Mouse (Mus musculus) neural tube, embryonic 14.5 days (tissue): ENCODE measurements at regions not wholly inside any gene's neighbourhood (a gene's known extent, or its start where the extent isn't known, plus 50 kb on each side); places are given as distances from the start of the nearest gene placed in this dataset.
A peak's percentile ranks its signal among the peaks of the same experiment; 100 is the strongest.

Experiments
- ATAC-seq: fragments of 200-750 bp; cut with Nextera tagmentation; 2 replicates; pipeline ENCODE4 v1.8.0; 2017; ENCODE audit warnings: low read depth, mild to moderate bottlenecking, moderate TSS enrichment, moderate library complexity
- H3K27ac ChIP-seq: fragments of 300-500 bp; sonication (generic); 2 replicates; pipeline ENCODE4 v1.5.1; 2014; ENCODE audit warnings: low read depth, mild to moderate bottlenecking, control low read depth, low read length, moderate library complexity, mixed read lengths
- H3K27me3 ChIP-seq: fragments of 300-500 bp; sonication (generic); 2 replicates; pipeline ENCODE4 v1.6.1; 2014; ENCODE audit warnings: low read length; ENCODE audit not compliant: control insufficient read depth, insufficient read depth
- H3K36me3 ChIP-seq: fragments of 300-500 bp; sonication (generic); 2 replicates; pipeline ENCODE4 v1.6.1; 2014; ENCODE audit warnings: low read length, mixed read lengths; ENCODE audit not compliant: control insufficient read depth, insufficient read depth
- H3K4me1 ChIP-seq: fragments of 300-500 bp; sonication (generic); 2 replicates; pipeline ENCODE4 v1.6.1; 2014; ENCODE audit warnings: low read length; ENCODE audit not compliant: control insufficient read depth, insufficient read depth
- H3K4me2 ChIP-seq: fragments of 300-500 bp; sonication (generic); 2 replicates; pipeline ENCODE4 v1.6.1; 2014; ENCODE audit warnings: mild to moderate bottlenecking, low read depth, low read length, control low read depth
- H3K4me3 ChIP-seq: fragments of 300-500 bp; sonication (generic); 2 replicates; pipeline ENCODE4 v1.5.1; 2014; ENCODE audit warnings: low read depth, low read length, control low read depth, mixed read lengths
- H3K9ac ChIP-seq: fragments of 300-500 bp; sonication (generic); replicated peaks from 2 replicates; pipeline ENCODE4 v1.6.1; 2014; ENCODE audit warnings: low read depth, mild to moderate bottlenecking, control low read depth, low read length, mixed read lengths
- H3K9me3 ChIP-seq: fragments of 300-500 bp; sonication (generic); 2 replicates; pipeline ENCODE4 v1.6.1; 2016; ENCODE audit warnings: low read length; ENCODE audit not compliant: control insufficient read depth
- WGBS: fragments of 180-500 bp; shearing (Covaris S2); extraction: QIAGEN DNeasy Blood & Tissue Kit; methylation state at CpG from one replicate; pipeline ENCODE4 v1.1.7; 2014; 5-methylcytosine and 5-hydroxymethylcytosine counted together

GRCm38 (mm10) chr10:46819133-46819532 is 1241.5 kb downstream of the Hace1 start:
- Histone ChIP-seq H3K36me3 (no peaks in the 10 kb centered on the region), H3K27ac (no peak overlapping the region), H3K9me3 (no peaks in the 10 kb centered on the region), H3K27me3 (no peaks in the 10 kb centered on the region), H3K4me2 (no peak overlapping the region), H3K4me1 (no peaks in the 10 kb centered on the region), H3K4me3 (no peak overlapping the region), H3K9ac (no peak overlapping the region)
- 44% methylated on average over 2 of the region's 2 CpGs for WGBS
- ATAC-seq = no peak

DNA sequence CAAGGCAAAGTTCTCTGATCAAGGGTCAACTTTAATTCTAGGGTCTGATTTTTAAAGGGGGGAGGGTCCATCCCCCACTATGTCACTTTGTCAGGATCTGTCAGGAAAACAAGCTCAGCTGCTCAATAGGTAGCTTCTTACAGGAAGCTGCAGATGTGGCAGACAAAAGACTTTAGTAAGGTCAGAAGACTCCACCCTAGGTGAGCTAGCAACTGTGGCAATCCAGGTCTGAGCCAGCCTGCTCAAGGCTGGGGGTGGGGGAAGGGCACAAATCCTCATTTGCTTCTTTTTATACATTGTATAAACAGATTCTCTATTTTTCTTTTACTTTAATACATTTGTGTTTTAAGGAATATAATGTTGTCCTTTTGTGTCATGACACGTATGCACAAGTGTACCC is 1242.3 kb downstream of the Hace1 start:
- H3K4me1 ChIP-seq = no peaks in the 10 kb centered on the region
- no peak overlapping the region for H3K27ac ChIP-seq
- H3K27me3 ChIP-seq = no peaks in the 10 kb centered on the region
- 96% methylated on average over 1 of the region's 1 CpGs for WGBS
- no peaks in the 10 kb centered on the region for H3K9me3 ChIP-seq
- no peaks in the 10 kb centered on the region for H3K36me3 ChIP-seq
- H3K4me3 ChIP-seq = no peak overlapping the region
- H3K9ac ChIP-seq = no peak overlapping the region
- ATAC-seq = no peak
- no peak overlapping the region for H3K4me2 ChIP-seq

DNA sequence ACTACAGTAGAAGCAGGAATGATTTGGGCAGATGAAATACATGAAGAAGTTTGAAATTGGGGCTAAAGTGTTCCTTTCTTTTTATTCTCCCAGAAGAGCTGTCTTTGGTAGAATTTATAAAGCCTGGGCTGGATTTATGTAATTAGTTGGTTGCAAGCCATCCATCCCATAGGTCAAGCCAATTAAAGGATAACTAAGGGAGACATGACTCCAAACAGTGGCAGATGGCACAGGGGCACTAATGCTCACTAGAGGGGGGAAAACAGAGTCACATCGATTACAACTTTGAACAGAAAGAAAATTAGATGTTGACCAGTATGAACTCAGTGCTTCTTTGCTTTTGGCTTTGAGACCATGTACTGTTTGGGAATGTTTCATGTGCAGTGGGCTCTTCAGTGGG is 1246.2 kb downstream of the Hace1 start:
- no peaks in the 10 kb centered on the region for H3K9me3 ChIP-seq
- H3K27me3 ChIP-seq = no peaks in the 10 kb centered on the region
- no peak overlapping the region for H3K4me3 ChIP-seq
- H3K27ac ChIP-seq = 0 out of 2 replicates have a peak overlapping the region, but pooled peaks have one; percentile 34
- no peaks in the 10 kb centered on the region for H3K4me1 ChIP-seq
- no peak overlapping the region for H3K9ac ChIP-seq
- H3K4me2 ChIP-seq = no peak overlapping the region
- no peaks in the 10 kb centered on the region for H3K36me3 ChIP-seq
- no peak for ATAC-seq
- 38% methylated on average over 1 of the region's 1 CpGs for WGBS

DNA sequence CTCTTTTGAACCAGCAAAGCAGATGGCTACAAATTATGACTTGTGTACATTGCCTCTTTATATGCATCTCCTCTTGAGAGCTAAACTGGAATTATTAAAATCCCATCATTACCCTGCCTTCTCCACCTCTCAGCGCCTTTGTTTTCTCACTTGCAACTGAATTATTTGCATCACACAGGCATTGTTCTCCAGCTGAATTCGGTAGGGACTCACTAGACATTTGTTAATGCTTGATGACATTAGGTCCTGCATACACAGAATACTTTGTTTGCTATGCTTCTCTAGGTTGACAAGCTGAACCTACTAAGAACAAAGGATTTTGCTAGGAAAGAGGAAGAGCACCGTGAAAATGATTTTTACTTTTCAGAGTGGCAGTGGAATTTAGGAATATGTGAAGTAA is 1248.4 kb downstream of the Hace1 start:
- peak; percentile 46; the same call in 1 of the 2 replicates for ATAC-seq
- H3K4me1 ChIP-seq = no peaks in the 10 kb centered on the region
- H3K9me3 ChIP-seq = no peaks in the 10 kb centered on the region
- H3K27me3 ChIP-seq = no peaks in the 10 kb centered on the region
- no peak overlapping the region for H3K27ac ChIP-seq
- H3K9ac ChIP-seq = no peak overlapping the region
- no peak overlapping the region for H3K4me3 ChIP-seq
- WGBS = 25% methylated on average over 3 of the region's 3 CpGs
- H3K4me2 ChIP-seq = no peak overlapping the region
- H3K36me3 ChIP-seq = no peaks in the 10 kb centered on the region

- Histone ChIP-seq H3K9ac (no peak overlapping the region), H3K27ac (peak overlapping the region; percentile 45; the same call in 1 of the 2 replicates), H3K27me3 (no peaks in the 10 kb centered on the region), H3K9me3 (no peaks in the 10 kb centered on the region), H3K4me2 (no peak overlapping the region), H3K4me1 (no peaks in the 10 kb centered on the region), H3K36me3 (no peaks in the 10 kb centered on the region), H3K4me3 (no peak overlapping the region)
- WGBS = 23% methylated on average over 1 of the region's 1 CpGs
- ATAC-seq = peak; percentile 80
Observed at GRCm38 (mm10) chr10:46826639-46827038, 1249.0 kb downstream of the Hace1 start.

GRCm38 (mm10) chr10:46827109-46827812 is 1249.6 kb downstream of the Hace1 start:
- 30% methylated on average over 1 of the region's 1 CpGs for WGBS
- Histone ChIP-seq H3K36me3 (no peaks in the 10 kb centered on the region), H3K4me2 (no peak overlapping the region), H3K4me3 (no peak overlapping the region), H3K9me3 (no peaks in the 10 kb centered on the region), H3K4me1 (no peaks in the 10 kb centered on the region), H3K9ac (no peak overlapping the region), H3K27ac (no peak overlapping the region), H3K27me3 (no peaks in the 10 kb centered on the region)
- ATAC-seq = peak; percentile 47; the same call in 1 of the 2 replicates

DNA sequence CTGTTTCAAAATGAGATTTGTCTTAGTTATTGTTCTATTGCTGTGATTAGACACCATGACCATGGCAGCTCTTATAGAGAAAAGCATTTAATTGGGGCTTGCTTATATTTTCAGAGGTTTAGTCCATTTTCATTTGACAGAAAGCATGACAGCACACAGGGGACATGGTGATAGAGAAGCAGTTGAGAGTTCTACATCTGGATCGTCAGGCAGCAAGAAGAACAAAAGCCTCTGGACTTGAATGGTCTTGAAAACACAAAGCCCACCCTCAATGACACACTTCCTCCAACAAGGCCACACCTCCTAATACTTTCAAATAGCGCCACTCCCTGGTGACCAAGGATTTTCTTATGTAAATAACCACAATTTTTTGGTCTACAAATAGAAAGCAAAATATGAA is 1250.5 kb downstream of the Hace1 start:
- no peak for ATAC-seq
- WGBS = 40% methylated on average over 2 of the region's 2 CpGs
- no peaks in the 10 kb centered on the region for H3K4me1 ChIP-seq
- no peak overlapping the region for H3K4me3 ChIP-seq
- H3K9me3 ChIP-seq = no peaks in the 10 kb centered on the region
- no peaks in the 10 kb centered on the region for H3K27me3 ChIP-seq
- H3K4me2 ChIP-seq = no peak overlapping the region
- no peaks in the 10 kb centered on the region for H3K36me3 ChIP-seq
- peak overlapping the region; percentile 34; the same call in 1 of the 2 replicates for H3K27ac ChIP-seq
- no peak overlapping the region for H3K9ac ChIP-seq

DNA sequence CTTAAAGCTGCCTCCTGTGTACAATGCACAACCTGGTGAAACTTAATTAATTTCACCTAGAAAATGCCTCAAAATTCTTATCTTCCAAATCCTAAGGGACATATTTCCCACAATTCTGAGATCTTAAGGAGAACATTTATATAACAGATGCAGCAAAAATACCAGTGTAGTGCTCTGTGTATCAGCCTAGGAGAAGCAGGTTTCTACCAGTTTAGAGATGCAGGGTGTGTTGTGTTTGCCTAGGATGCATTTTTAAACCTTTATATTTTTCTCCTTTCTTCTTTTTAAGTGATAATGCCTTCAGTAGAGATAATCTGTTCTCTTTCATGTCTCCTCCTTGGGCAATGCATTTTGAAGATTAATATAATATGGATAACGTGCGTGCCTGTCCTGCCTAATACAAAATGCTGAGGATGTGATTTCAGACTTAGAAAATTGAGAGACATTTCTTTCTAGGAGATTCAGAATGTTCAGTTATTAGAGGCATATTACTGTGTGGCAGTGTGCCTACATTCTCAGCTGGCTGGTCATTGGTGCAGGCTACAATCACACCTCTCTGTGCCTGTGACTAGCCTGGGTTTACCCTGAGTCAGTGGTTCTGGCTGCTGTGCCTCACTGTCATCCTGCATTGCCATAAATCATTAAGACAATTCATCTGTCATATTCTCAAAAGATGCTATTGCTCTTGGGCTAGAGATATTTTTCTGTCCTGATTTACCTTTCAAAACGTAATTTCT is 1268.1 kb downstream of the Hace1 start:
- no peak overlapping the region for H3K4me3 ChIP-seq
- no peak for ATAC-seq
- WGBS = 68% methylated on average over 3 of the region's 3 CpGs
- H3K4me1 ChIP-seq = no peaks in the 10 kb centered on the region
- no peaks in the 10 kb centered on the region for H3K27me3 ChIP-seq
- no peaks in the 10 kb centered on the region for H3K9me3 ChIP-seq
- no peak overlapping the region for H3K9ac ChIP-seq
- no peak overlapping the region for H3K4me2 ChIP-seq
- no peak overlapping the region for H3K27ac ChIP-seq
- H3K36me3 ChIP-seq = no peaks in the 10 kb centered on the region
